Mouse (Mus musculus) heart, postnatal 0 days (tissue): ENCODE data around the gene Cd300lf.

Source experiments
- CTCF ChIP-seq: IDR thresholded peaks from 2 replicates; pipeline ENCODE4 v1.5.1; 2016; ENCODE audit warnings: antibody characterized with exemption, control low read depth, low read depth
- EP300 ChIP-seq: IDR thresholded peaks from 2 replicates; pipeline ENCODE4 v1.6.1; 2016; ENCODE audit warnings: antibody characterized with exemption, low read depth

DNA sequence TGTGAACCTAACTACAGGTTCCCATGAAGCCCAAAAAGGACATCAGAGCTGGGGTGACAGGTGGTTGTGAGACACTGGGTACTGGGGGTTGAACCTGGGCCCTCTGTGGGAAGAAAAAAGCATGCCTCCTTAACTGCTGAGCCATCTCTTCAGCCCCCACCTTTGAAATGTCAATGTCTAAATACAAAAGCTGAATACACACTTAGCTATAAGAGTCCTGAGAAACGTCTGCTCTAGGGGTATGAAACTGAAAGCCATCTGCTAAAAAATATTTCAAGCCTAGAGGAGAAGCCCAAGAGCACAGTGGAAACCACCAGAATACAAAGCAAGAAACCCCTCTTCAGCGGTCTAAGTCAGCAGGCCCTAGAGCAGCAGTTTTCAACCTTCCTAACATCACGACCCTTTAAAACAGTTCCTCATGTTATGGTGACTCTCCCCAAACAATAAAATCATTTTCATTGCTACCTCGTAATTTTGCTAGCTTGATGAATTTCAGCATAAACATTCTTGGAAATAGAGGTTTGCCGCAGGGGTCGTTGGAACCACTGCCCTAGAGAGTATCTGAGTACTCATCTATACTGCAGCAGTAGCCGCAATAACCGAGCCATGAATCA is 1.9 kb downstream of the Cd300lf start:
- TF ChIP-seq CTCF (no peak), EP300 (no peak)
